Mouse (Mus musculus) heart, embryonic 12.5 days (tissue): ENCODE results near the gene Mrpl55. TPM values are rescaled to one million over a fixed set of nuclear protein-coding genes. Genes with fewer than 3 reads are reported as not detected.
A peak's percentile ranks its signal among the peaks of the same experiment; 100 is the strongest.

Source experiments
- ATAC-seq: fragments of 200-750 bp; cut with Nextera tagmentation; 2 replicates; pipeline ENCODE4 v1.8.0; 2017; ENCODE audit warnings: moderate TSS enrichment, moderate library complexity; ENCODE audit not compliant: insufficient number of reproducible peaks, low FRiP score
- H3K27ac ChIP-seq: fragments of 300-500 bp; sonication (generic); 2 replicates; pipeline ENCODE4 v1.5.1; 2016; ENCODE audit warnings: mild to moderate bottlenecking, moderate library complexity; ENCODE audit not compliant: poor library complexity, severe bottlenecking
- H3K27me3 ChIP-seq: fragments of 300-500 bp; sonication (generic); replicated peaks from 2 replicates; pipeline ENCODE4 v1.6.1; 2016; ENCODE audit warnings: mild to moderate bottlenecking, moderate library complexity
- H3K36me3 ChIP-seq: fragments of 300-500 bp; sonication (generic); 2 replicates; pipeline ENCODE4 v1.6.1; 2016; ENCODE audit warnings: mild to moderate bottlenecking, moderate library complexity
- H3K4me1 ChIP-seq: fragments of 300-500 bp; sonication (generic); replicated peaks from 2 replicates; pipeline ENCODE4 v1.6.1; 2016; ENCODE audit warnings: mild to moderate bottlenecking
- H3K4me2 ChIP-seq: fragments of 300-500 bp; sonication (generic); 2 replicates; pipeline ENCODE4 v1.6.1; 2016; ENCODE audit warnings: mild to moderate bottlenecking, moderate library complexity
- H3K4me3 ChIP-seq: fragments of 300-500 bp; sonication (generic); 2 replicates; pipeline ENCODE4 v1.5.1; 2016; ENCODE audit warnings: mild to moderate bottlenecking
- H3K9ac ChIP-seq: fragments of 300-500 bp; sonication (generic); 2 replicates; pipeline ENCODE4 v1.6.1; 2016; ENCODE audit warnings: mild to moderate bottlenecking, moderate library complexity
- H3K9me3 ChIP-seq: fragments of 300-500 bp; sonication (generic); replicated peaks from 2 replicates; pipeline ENCODE4 v1.6.1; 2016; ENCODE audit warnings: mild to moderate bottlenecking, moderate library complexity
- WGBS: fragments of 180-500 bp; shearing (Covaris S2); methylation state at CpG from one replicate; pipeline ENCODE4 v1.1.7; 2016; 5-methylcytosine and 5-hydroxymethylcytosine counted together
- polyA plus RNA-seq: library from polyadenylated mRNA; unstranded; fragments of >200 nt; fragmentation: Nextera tagmentation; extraction: Ambion mirVana; gene quantifications from 2 replicates; pipeline ENCODE4 v1.2.1, GENCODE M21; 2016

Gene Mrpl55
- polyA plus RNA-seq, 1 experiment from 2014 or later = 94.3 TPM

GRCm38 (mm10) chr11:59230144-59230760 is 28.0 kb downstream of the Mrpl55 start:
- 16% methylated on average over 7 of the region's 7 CpGs for WGBS
- Histone ChIP-seq H3K4me2 (no peak overlapping the region), H3K36me3 (no peaks in the 10 kb centered on the region), H3K27me3 (0 out of 2 replicates have a peak, but pooled peaks cover 3% of the 10 kb centered on the region), H3K9me3 (no peaks in the 10 kb centered on the region), H3K9ac (no peak overlapping the region), H3K4me3 (no peak overlapping the region), H3K27ac (no peak overlapping the region), H3K4me1 (peaks cover 24% of the 10 kb centered on the region)
- ATAC-seq = no peak

- no peak for ATAC-seq
Observed at GRCm38 (mm10) chr11:59232797-59233196, 30.5 kb downstream of the Mrpl55 start.

GRCm38 (mm10) chr11:59238525-59239427 is 36.5 kb downstream of the Mrpl55 start:
- Histone ChIP-seq H3K27ac (no peak overlapping the region), H3K4me2 (0 out of 2 replicates have a peak overlapping the region, but pooled peaks have one; percentile 0), H3K9ac (no peak overlapping the region), H3K4me1 (peaks cover 12% of the 10 kb centered on the region), H3K4me3 (no peak overlapping the region), H3K9me3 (no peaks in the 10 kb centered on the region), H3K27me3 (peaks cover 60% of the 10 kb centered on the region), H3K36me3 (no peaks in the 10 kb centered on the region)
- WGBS = 6% methylated on average over 15 of the region's 15 CpGs
- ATAC-seq = peak; percentile 80

More at GRCm38 (mm10) chr11:59232797-59233196, 30.5 kb downstream of the Mrpl55 start:
- Histone ChIP-seq H3K9ac (no peak overlapping the region), H3K27me3 (peaks cover 12% of the 10 kb centered on the region), H3K36me3 (no peaks in the 10 kb centered on the region), H3K4me2 (no peak overlapping the region), H3K9me3 (no peaks in the 10 kb centered on the region), H3K4me1 (peaks cover 6% of the 10 kb centered on the region), H3K27ac (no peak overlapping the region), H3K4me3 (no peak overlapping the region)
- WGBS = 53% methylated on average over 2 of the region's 2 CpGs

- H3K27ac ChIP-seq = no peak overlapping the region
- no peaks in the 10 kb centered on the region for H3K9me3 ChIP-seq
- H3K27me3 ChIP-seq = peaks cover 66% of the 10 kb centered on the region
- no peak for ATAC-seq
- no peaks in the 10 kb centered on the region for H3K36me3 ChIP-seq
- WGBS = 59% methylated on average over 4 of the region's 4 CpGs
- H3K4me2 ChIP-seq = no peak overlapping the region
- H3K4me1 ChIP-seq = peaks cover 12% of the 10 kb centered on the region
- H3K9ac ChIP-seq = no peak overlapping the region
- H3K4me3 ChIP-seq = no peak overlapping the region
Observed at GRCm38 (mm10) chr11:59239428-59239785, 37.1 kb downstream of the Mrpl55 start.

GRCm38 (mm10) chr11:59239796-59240195 is 37.5 kb downstream of the Mrpl55 start:
- 68% methylated on average over 4 of the region's 4 CpGs for WGBS
- no peak overlapping the region for H3K9ac ChIP-seq
- H3K4me3 ChIP-seq = no peak overlapping the region
- H3K4me1 ChIP-seq = peaks cover 12% of the 10 kb centered on the region
- no peaks in the 10 kb centered on the region for H3K9me3 ChIP-seq
- no peak overlapping the region for H3K27ac ChIP-seq
- no peaks in the 10 kb centered on the region for H3K36me3 ChIP-seq
- peaks cover 67% of the 10 kb centered on the region for H3K27me3 ChIP-seq
- no peak for ATAC-seq
- H3K4me2 ChIP-seq = no peak overlapping the region

GRCm38 (mm10) chr11:59241841-59242240 is 39.6 kb downstream of the Mrpl55 start:
- Histone ChIP-seq H3K4me1 (peaks cover 12% of the 10 kb centered on the region), H3K36me3 (no peaks in the 10 kb centered on the region), H3K27ac (no peak overlapping the region), H3K9me3 (no peaks in the 10 kb centered on the region), H3K27me3 (peaks cover 84% of the 10 kb centered on the region), H3K4me2 (no peak overlapping the region), H3K4me3 (no peak overlapping the region), H3K9ac (no peak overlapping the region; the same call in 1 of the 2 replicates)
- no peak for ATAC-seq
- WGBS = 31% methylated on average over 3 of the region's 3 CpGs

GRCm38 (mm10) chr11:59243856-59244255 is 41.6 kb downstream of the Mrpl55 start:
- Histone ChIP-seq H3K9ac (no peak overlapping the region), H3K4me1 (peaks cover 6% of the 10 kb centered on the region), H3K4me3 (no peak overlapping the region), H3K9me3 (no peaks in the 10 kb centered on the region), H3K36me3 (no peaks in the 10 kb centered on the region), H3K27me3 (peaks cover 89% of the 10 kb centered on the region), H3K27ac (no peak overlapping the region), H3K4me2 (no peak overlapping the region)
- WGBS = 26% methylated on average over 6 of the region's 6 CpGs
- ATAC-seq = no peak

- Histone ChIP-seq H3K9me3 (no peaks in the 10 kb centered on the region), H3K9ac (no peak overlapping the region), H3K36me3 (no peaks in the 10 kb centered on the region), H3K4me1 (no peaks in the 10 kb centered on the region), H3K4me2 (no peak overlapping the region), H3K27ac (no peak overlapping the region), H3K4me3 (no peak overlapping the region), H3K27me3 (peaks cover 81% of the 10 kb centered on the region)
- no peak for ATAC-seq
- 47% methylated on average over 10 of the region's 10 CpGs for WGBS
Observed at GRCm38 (mm10) chr11:59248101-59248500, 45.8 kb downstream of the Mrpl55 start.

Other genes with a start within 250 kb of the Mrpl55 start
- gene Hist3h2a, start 247.8 kb upstream of the Mrpl55 start, polyA plus RNA-seq = 26.5 and 28.4 TPM in 2 replicates
- gene Trim17, start 247.8 kb upstream of the Mrpl55 start, polyA plus RNA-seq = 1.1 and 1.5 TPM in 2 replicates
- gene Trim11, start 224.4 kb upstream of the Mrpl55 start, polyA plus RNA-seq = 27.6 and 30.8 TPM in 2 replicates
- gene Obscn, start 66.1 kb upstream of the Mrpl55 start, polyA plus RNA-seq = 39.2 and 42.5 TPM in 2 replicates
- gene Iba57, start 38.7 kb upstream of the Mrpl55 start, polyA plus RNA-seq = 7.3 and 7.8 TPM in 2 replicates
- 0.13 and 0.31 TPM in 2 replicates for gene Gjc2, start 19.3 kb upstream of the Mrpl55 start, polyA plus RNA-seq
- 101 TPM in 2 replicates for gene Guk1, start 10.3 kb upstream of the Mrpl55 start, polyA plus RNA-seq
- gene 2310033P09Rik, start 5.8 kb downstream of the Mrpl55 start, polyA plus RNA-seq = 23.2 and 25.0 TPM in 2 replicates
- gene Arf1, start 25.8 kb downstream of the Mrpl55 start, polyA plus RNA-seq = 609 and 632 TPM in 2 replicates
- 0.08 TPM in 1 of 2 replicates, not detected in the other for gene Wnt3a, start 88.3 kb downstream of the Mrpl55 start, polyA plus RNA-seq
- 4.5 and 5.0 TPM in 2 replicates for gene Wnt9a, start 104.4 kb downstream of the Mrpl55 start, polyA plus RNA-seq
- gene Prss38, start 173.2 kb downstream of the Mrpl55 start, polyA plus RNA-seq = not detected in 2 replicates
- gene Jmjd4, start 247.6 kb downstream of the Mrpl55 start, polyA plus RNA-seq = 11.7 and 13.1 TPM in 2 replicates
- 107 and 108 TPM in 2 replicates for gene Snap47, start 248.7 kb downstream of the Mrpl55 start, polyA plus RNA-seq